Mouse (Mus musculus) central nervous system, embryonic 18 days (tissue): ENCODE measurements around the gene Zfp942. TPM values are rescaled to one million over a fixed set of nuclear protein-coding genes. Genes with fewer than 3 reads are reported as not detected.

Experiments used
- polyA plus RNA-seq: library from polyadenylated mRNA; depleted of rRNA; stranded (reverse); fragments of >200 nt; gene quantifications from 2 replicates; pipeline ENCODE4 v1.2.3, GENCODE M21; 2012; rRNA removed

Gene Zfp942
- polyA plus RNA-seq: 11.7 and 12.0 TPM in 2 replicates

GRCm38 (mm10) chr17:21962107-21962907, at the start of gene Zfp942, which contains the start of gene Zfp943:
Gene Zfp942 (minus strand): TSS chr17:21962464.
Gene Zfp943 (plus strand): TSS chr17:21962552.

GRCm38 (mm10) chr17:21909456-21910052, 52.7 kb downstream of the Zfp942 start, which contains the start of gene Zfp995:
Gene Zfp995 (minus strand): TSS chr17:21909926.

Other genes starting within 250 kb of the Zfp942 start
- 7.6 and 7.8 TPM in 2 replicates for gene Zfp229, start 231.7 kb downstream of the Zfp942 start, polyA plus RNA-seq
- gene Zfp820, start 116.7 kb downstream of the Zfp942 start, polyA plus RNA-seq: 1.1 and 1.2 TPM in 2 replicates
- gene Zfp995, start 52.5 kb downstream of the Zfp942 start, polyA plus RNA-seq: 5.9 and 6.0 TPM in 2 replicates
- 12.0 and 13.8 TPM in 2 replicates for gene Zfp943, start 88 bp upstream of the Zfp942 start, polyA plus RNA-seq
- 1.0 and 1.2 TPM in 2 replicates for gene Zfp947, start 203.7 kb upstream of the Zfp942 start, polyA plus RNA-seq